Mouse (Mus musculus) right cerebral cortex, adult 2 months (tissue): ENCODE measurements around the gene Gsto2.

Experiments
- DNase-seq, 2 experiments: peaks; one replicate each; pipeline ENCODE4 v3.0.0; 2021 to 2022; ENCODE audit warnings: low spot score in 2 of 2

Gsto2 gene

GRCm38 (mm10) chr19:47890489-47891130 is 25.3 kb downstream of the Gsto2 start:
- no peak for DNase-seq

GRCm38 (mm10) chr19:47891562-47892312 is 26.4 kb downstream of the Gsto2 start:
- no peak for DNase-seq

- DNase-seq = no peak
These were observed 27.8 kb downstream of the Gsto2 start for GRCm38 (mm10) chr19:47893092-47893491.

- DNase-seq = no peak
These were observed 33.2 kb downstream of the Gsto2 start for GRCm38 (mm10) chr19:47898472-47899079.

- no peak for DNase-seq
These were observed 34.7 kb downstream of the Gsto2 start for GRCm38 (mm10) chr19:47900012-47900411.

GRCm38 (mm10) chr19:47900558-47900957 is 35.2 kb downstream of the Gsto2 start:
- no peak for DNase-seq

GRCm38 (mm10) chr19:47902316-47903201 is 37.2 kb downstream of the Gsto2 start:
- no peak for DNase-seq

GRCm38 (mm10) chr19:47903679-47904078 is 38.3 kb downstream of the Gsto2 start:
- no peak for DNase-seq

GRCm38 (mm10) chr19:47905081-47905480 is 39.7 kb downstream of the Gsto2 start:
- no peak for DNase-seq

- no peak for DNase-seq
These were observed 40.3 kb downstream of the Gsto2 start for GRCm38 (mm10) chr19:47905603-47906002.

GRCm38 (mm10) chr19:47907596-47907995 is 42.3 kb downstream of the Gsto2 start:
- no peak for DNase-seq

GRCm38 (mm10) chr19:47908961-47909371 is 43.6 kb downstream of the Gsto2 start:
- no peak for DNase-seq

GRCm38 (mm10) chr19:47909387-47910116 is 44.2 kb downstream of the Gsto2 start:
- no peak for DNase-seq

- DNase-seq = no peak
These were observed 44.8 kb downstream of the Gsto2 start for GRCm38 (mm10) chr19:47910117-47910618.

GRCm38 (mm10) chr19:47910751-47911150 is 45.4 kb downstream of the Gsto2 start:
- DNase-seq = no peak

GRCm38 (mm10) chr19:47913344-47913743 is 48.0 kb downstream of the Gsto2 start:
- DNase-seq = no peak

- DNase-seq = no peak
These were observed 48.9 kb downstream of the Gsto2 start for GRCm38 (mm10) chr19:47914191-47914590.

GRCm38 (mm10) chr19:47915251-47915650 is 49.9 kb downstream of the Gsto2 start:
- DNase-seq = no peak

GRCm38 (mm10) chr19:47917396-47917795 is 52.1 kb downstream of the Gsto2 start:
- DNase-seq = no peak

GRCm38 (mm10) chr19:47918016-47918415 is 52.7 kb downstream of the Gsto2 start:
- DNase-seq = no peak
